Mouse (Mus musculus): ENCODE results near the gene Plpp2. TPM values are rescaled to one million over a fixed set of nuclear protein-coding genes. Genes with fewer than 3 reads are reported as not detected.

The Plpp2 gene
- polyA plus RNA-seq, 1 experiment: 8.7 TPM

DNA sequence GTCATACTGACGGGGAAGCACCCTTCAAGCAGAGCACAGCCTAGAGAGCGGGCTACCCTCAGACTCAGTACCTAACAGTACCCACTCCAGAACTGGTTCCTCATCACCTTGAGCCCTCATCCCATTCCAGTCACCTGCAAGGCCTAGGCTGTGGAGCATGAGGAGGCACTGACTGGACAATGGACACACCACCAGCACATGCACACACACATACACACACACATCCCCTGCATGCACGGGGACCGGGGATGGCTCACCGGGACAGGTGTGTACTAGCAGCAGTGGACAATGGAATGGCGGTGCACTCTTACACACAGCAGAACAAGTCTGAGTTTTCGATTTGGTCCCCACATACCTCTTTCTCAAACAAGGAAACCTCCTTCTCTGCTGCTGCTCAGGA lies 3.7 kb upstream of the Plpp2 start:
- WGBS: 98% methylated on average over 7 of the region's 7 CpGs

DNA sequence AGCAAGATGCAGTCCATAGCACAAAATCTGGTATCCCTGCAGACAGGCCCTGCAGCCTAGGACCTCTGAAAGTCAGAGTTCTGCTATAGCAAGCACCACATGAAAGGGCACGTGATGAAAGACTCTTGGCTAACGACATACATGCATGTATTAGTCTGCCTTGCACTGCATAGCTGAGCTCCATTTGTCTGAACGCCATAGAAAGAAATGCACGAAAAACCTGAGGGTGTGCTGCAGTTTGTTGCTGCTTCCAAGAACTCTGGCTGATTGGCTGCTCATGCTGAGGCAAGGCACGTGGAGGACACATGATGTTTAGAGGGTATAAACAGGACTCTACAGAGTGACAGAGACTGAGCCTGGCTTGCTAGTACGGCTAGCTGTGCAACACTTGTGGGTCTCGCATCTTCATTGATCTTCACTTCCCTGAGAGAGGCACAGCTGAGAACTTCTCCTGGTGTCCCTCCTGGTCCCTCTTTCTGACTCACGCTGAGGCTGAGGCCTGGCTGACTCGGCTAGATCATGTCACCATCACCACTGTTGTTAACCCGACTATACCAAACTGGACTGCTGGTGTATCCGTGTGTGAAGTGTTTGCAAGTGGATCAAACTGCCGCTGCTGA lies 3.0 kb upstream of the Plpp2 start:
- Histone ChIP-seq H3K4me3 (ENCODE audit: control insufficient read depth, insufficient read depth, low read length) (no peak overlapping the region), H3K27ac (ENCODE audit: control insufficient read depth, insufficient read depth, low read length) (no peak overlapping the region), H3K27me3 (ENCODE audit: control insufficient read depth, insufficient read depth, low read length) (no peaks in the 10 kb centered on the region), H3K36me3 (ENCODE audit: control insufficient read depth, insufficient read depth, low read length) (no peaks in the 10 kb centered on the region; the same call in 1 of the 2 replicates), H3K4me1 (replicated peaks; ENCODE audit: control insufficient read depth, insufficient read depth, low read length) (peaks cover 23% of the 10 kb centered on the region)
- no peak for TF ChIP-seq CTCF (IDR thresholded peaks at IDR 0.05; ENCODE audit: borderline replicate concordance, control insufficient read depth, extremely low read depth, insufficient read depth, low read length, poor library complexity)
- no peak for TF ChIP-seq POLR2A (IDR thresholded peaks at IDR 0.05; ENCODE audit: control insufficient read depth, extremely low read depth, insufficient read depth, low read length, poor library complexity)
- 88% methylated on average over 12 of the region's 12 CpGs for WGBS
- no peak for DNase-seq

More for the DNA sequence above, 3.7 kb upstream of the Plpp2 start:
- TF ChIP-seq CTCF (IDR thresholded peaks at IDR 0.05; ENCODE audit: borderline replicate concordance, control insufficient read depth, extremely low read depth, insufficient read depth, low read length, poor library complexity) (no peak), POLR2A (IDR thresholded peaks at IDR 0.05; ENCODE audit: control insufficient read depth, extremely low read depth, insufficient read depth, low read length, poor library complexity) (no peak)
- Histone ChIP-seq H3K36me3 (ENCODE audit: control insufficient read depth, insufficient read depth, low read length) (no peaks in the 10 kb centered on the region; the same call in 1 of the 2 replicates), H3K4me3 (ENCODE audit: control insufficient read depth, insufficient read depth, low read length) (no peak overlapping the region), H3K27me3 (ENCODE audit: control insufficient read depth, insufficient read depth, low read length) (no peaks in the 10 kb centered on the region), H3K27ac (ENCODE audit: control insufficient read depth, insufficient read depth, low read length) (no peak overlapping the region), H3K4me1 (replicated peaks; ENCODE audit: control insufficient read depth, insufficient read depth, low read length) (peaks cover 23% of the 10 kb centered on the region)
- no peak for DNase-seq

DNA sequence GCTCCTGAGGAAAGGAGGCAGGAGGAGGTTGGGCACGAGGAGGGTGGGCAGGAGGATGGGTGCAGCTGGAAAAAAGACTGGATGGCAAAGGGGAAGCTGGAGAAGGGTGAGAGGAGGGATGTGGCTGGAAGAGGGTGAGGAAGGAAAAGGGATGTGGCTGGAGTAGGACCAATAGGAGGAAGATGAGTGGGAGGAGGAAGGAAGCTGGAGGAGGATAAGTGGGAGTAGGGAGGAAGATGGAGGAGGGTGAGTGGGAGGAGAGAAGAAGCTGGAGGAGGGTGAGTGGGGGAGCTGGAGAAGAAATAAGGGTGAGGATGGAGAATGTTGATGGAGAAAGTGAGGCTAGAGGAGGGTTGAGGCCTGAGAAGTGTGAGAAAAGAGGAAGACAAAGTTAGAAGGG lies 1.8 kb upstream of the Plpp2 start:
- DNase-seq: no peak
- Histone ChIP-seq H3K27ac (ENCODE audit: control insufficient read depth, insufficient read depth, low read length) (no peak overlapping the region), H3K4me1 (replicated peaks; ENCODE audit: control insufficient read depth, insufficient read depth, low read length) (peaks cover 23% of the 10 kb centered on the region), H3K36me3 (ENCODE audit: control insufficient read depth, insufficient read depth, low read length) (no peaks in the 10 kb centered on the region), H3K4me3 (ENCODE audit: control insufficient read depth, insufficient read depth, low read length) (no peak overlapping the region), H3K27me3 (ENCODE audit: control insufficient read depth, insufficient read depth, low read length) (no peaks in the 10 kb centered on the region)
- WGBS: 69% methylated on average over 1 of the region's 1 CpGs
- TF ChIP-seq CTCF (IDR thresholded peaks at IDR 0.05; ENCODE audit: borderline replicate concordance, control insufficient read depth, extremely low read depth, insufficient read depth, low read length, poor library complexity) (no peak), POLR2A (IDR thresholded peaks at IDR 0.05; ENCODE audit: control insufficient read depth, extremely low read depth, insufficient read depth, low read length, poor library complexity) (no peak)

DNA sequence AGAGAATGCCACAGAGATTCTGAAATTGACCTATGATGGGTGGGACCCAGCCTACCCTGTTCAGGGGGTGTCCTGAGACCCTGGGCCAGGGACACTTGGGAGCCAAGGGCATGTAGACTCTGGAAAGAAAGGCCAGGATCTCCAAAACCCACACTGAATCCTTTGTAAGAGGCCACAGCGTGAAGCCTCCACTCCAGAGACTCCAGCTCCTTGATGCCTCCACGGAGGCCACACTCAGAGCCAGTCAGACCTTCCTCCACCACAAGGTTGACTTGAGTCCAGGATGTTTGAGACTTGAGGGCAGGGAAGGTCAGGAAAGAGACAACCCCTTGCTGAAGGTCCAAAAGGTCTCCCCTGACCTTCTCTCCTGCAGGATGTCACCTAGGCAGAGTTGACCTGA lies 830 bp upstream of the Plpp2 start:
- Histone ChIP-seq H3K4me1 (replicated peaks; ENCODE audit: control insufficient read depth, insufficient read depth, low read length) (peaks cover 23% of the 10 kb centered on the region), H3K27ac (ENCODE audit: control insufficient read depth, insufficient read depth, low read length) (no peak overlapping the region), H3K27me3 (ENCODE audit: control insufficient read depth, insufficient read depth, low read length) (no peaks in the 10 kb centered on the region), H3K4me3 (ENCODE audit: control insufficient read depth, insufficient read depth, low read length) (no peak overlapping the region), H3K36me3 (ENCODE audit: control insufficient read depth, insufficient read depth, low read length) (no peaks in the 10 kb centered on the region)
- TF ChIP-seq CTCF (IDR thresholded peaks at IDR 0.05; ENCODE audit: borderline replicate concordance, control insufficient read depth, extremely low read depth, insufficient read depth, low read length, poor library complexity): no peak
- TF ChIP-seq POLR2A (IDR thresholded peaks at IDR 0.05; ENCODE audit: control insufficient read depth, extremely low read depth, insufficient read depth, low read length, poor library complexity): no peak
- DNase-seq: no peak
- 92% methylated on average over 2 of the region's 2 CpGs for WGBS

DNA sequence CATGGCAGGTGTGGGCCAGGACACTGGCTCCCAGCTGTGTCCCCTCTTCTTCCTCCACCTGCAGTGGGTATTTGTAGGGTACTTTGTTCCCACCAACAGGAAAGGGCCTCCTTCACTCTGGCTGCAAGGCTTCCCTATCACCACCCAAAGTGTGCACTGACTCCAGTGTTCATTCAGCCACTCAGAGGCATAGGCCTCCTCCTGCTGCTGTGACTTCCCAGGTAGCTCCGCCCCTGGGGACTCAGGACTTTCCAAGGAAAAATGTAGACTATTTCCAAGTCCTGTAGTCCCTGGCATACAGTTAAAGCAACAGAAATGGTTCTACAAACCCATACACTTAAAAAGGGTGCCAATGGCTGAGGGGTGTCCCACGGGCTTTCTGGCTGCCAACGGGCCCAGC lies 918 bp downstream of the Plpp2 start:
- Histone ChIP-seq H3K27ac (ENCODE audit: control insufficient read depth, insufficient read depth, low read length) (no peak overlapping the region), H3K4me1 (replicated peaks; ENCODE audit: control insufficient read depth, insufficient read depth, low read length) (peaks cover 17% of the 10 kb centered on the region), H3K4me3 (ENCODE audit: control insufficient read depth, insufficient read depth, low read length) (peak overlapping the region; percentile 73; the same call in 1 of the 2 replicates), H3K27me3 (ENCODE audit: control insufficient read depth, insufficient read depth, low read length) (no peaks in the 10 kb centered on the region), H3K36me3 (ENCODE audit: control insufficient read depth, insufficient read depth, low read length) (no peaks in the 10 kb centered on the region)
- no peak for DNase-seq
- TF ChIP-seq CTCF (IDR thresholded peaks at IDR 0.05; ENCODE audit: borderline replicate concordance, control insufficient read depth, extremely low read depth, insufficient read depth, low read length, poor library complexity) (no peak), POLR2A (IDR thresholded peaks at IDR 0.05; ENCODE audit: control insufficient read depth, extremely low read depth, insufficient read depth, low read length, poor library complexity) (no peak)
- 58% methylated on average over 3 of the region's 3 CpGs for WGBS

DNA sequence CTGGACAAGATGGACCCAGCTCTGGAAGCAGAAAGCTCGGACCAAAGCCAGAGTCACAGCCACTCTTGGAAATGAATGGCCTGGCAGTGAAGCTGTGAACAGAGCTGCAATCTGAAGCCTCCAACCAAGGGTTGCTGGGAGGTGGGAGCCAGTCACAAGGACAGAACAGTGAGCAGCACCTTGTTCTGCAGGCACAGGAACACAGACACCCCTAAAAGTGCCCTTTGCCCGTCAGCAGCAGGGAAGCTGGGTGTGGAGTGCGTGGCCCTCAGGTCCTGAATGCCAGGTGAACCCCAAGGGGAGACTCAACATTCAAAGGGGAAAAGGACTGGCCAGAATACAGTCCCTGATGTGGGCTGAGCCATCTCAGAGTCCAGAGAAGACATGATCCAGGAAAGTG lies 2.0 kb downstream of the Plpp2 start:
- Histone ChIP-seq H3K4me3 (ENCODE audit: control insufficient read depth, insufficient read depth, low read length) (no peak overlapping the region), H3K36me3 (ENCODE audit: control insufficient read depth, insufficient read depth, low read length) (no peaks in the 10 kb centered on the region), H3K4me1 (replicated peaks; ENCODE audit: control insufficient read depth, insufficient read depth, low read length) (peaks cover 17% of the 10 kb centered on the region), H3K27ac (ENCODE audit: control insufficient read depth, insufficient read depth, low read length) (no peak overlapping the region), H3K27me3 (ENCODE audit: control insufficient read depth, insufficient read depth, low read length) (no peaks in the 10 kb centered on the region)
- no peak for DNase-seq
- 91% methylated on average over 3 of the region's 3 CpGs for WGBS
- TF ChIP-seq POLR2A (IDR thresholded peaks at IDR 0.05; ENCODE audit: control insufficient read depth, extremely low read depth, insufficient read depth, low read length, poor library complexity): no peak
- no peak for TF ChIP-seq CTCF (IDR thresholded peaks at IDR 0.05; ENCODE audit: borderline replicate concordance, control insufficient read depth, extremely low read depth, insufficient read depth, low read length, poor library complexity)

DNA sequence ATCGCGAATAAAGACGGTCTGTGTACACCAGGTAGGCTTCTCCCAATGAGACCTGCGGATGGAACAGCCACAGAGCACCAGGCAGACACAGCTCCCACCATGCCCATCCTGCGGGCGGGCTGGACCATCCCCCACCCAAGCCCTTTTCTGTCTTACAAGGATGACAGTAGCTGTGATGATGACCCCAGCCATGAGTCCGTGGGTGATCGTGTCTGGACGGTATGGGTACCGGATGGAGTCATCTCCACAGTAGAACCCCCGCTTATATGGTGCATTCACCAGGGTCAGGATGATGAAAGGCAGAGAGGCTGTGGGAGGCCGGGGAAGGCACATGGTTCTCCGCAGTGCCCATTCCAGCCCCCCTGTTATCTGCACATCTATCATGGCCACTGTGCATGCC lies 2.9 kb downstream of the Plpp2 start:
- TF ChIP-seq CTCF (IDR thresholded peaks at IDR 0.05; ENCODE audit: borderline replicate concordance, control insufficient read depth, extremely low read depth, insufficient read depth, low read length, poor library complexity): no peak
- 97% methylated on average over 13 of the region's 13 CpGs for WGBS
- H3K27ac ChIP-seq (ENCODE audit: control insufficient read depth, insufficient read depth, low read length): no peak overlapping the region

More for the DNA sequence above, 2.9 kb downstream of the Plpp2 start:
- Histone ChIP-seq H3K4me3 (ENCODE audit: control insufficient read depth, insufficient read depth, low read length) (no peak overlapping the region), H3K36me3 (ENCODE audit: control insufficient read depth, insufficient read depth, low read length) (no peaks in the 10 kb centered on the region), H3K4me1 (replicated peaks; ENCODE audit: control insufficient read depth, insufficient read depth, low read length) (peaks cover 17% of the 10 kb centered on the region), H3K27me3 (ENCODE audit: control insufficient read depth, insufficient read depth, low read length) (no peaks in the 10 kb centered on the region)
- DNase-seq: no peak

Measured in thymus, adult 2 months (tissue).